Mouse (Mus musculus) cortical plate, adult 2 months (tissue): ENCODE data around the gene Mag.
"Not testable (repeated sequence)": the region's sequence is repeated elsewhere in the genome, so short reads cannot be mapped to it uniquely, and the experiment has no call there.

Experiments
- CTCF ChIP-seq: fragments of 200-500 bp; IDR thresholded peaks from 2 replicates; pipeline ENCODE4 v1.5.1; 2011; ENCODE audit warnings: mild to moderate bottlenecking, control low read depth, low read length; ENCODE audit not compliant: insufficient read depth; ENCODE audit errors: extremely low read depth
- POLR2A ChIP-seq: fragments of 200-500 bp; IDR thresholded peaks from 2 replicates; pipeline ENCODE4 v1.6.1; 2011; ENCODE audit warnings: mild to moderate bottlenecking, low read length, control low read depth; ENCODE audit not compliant: insufficient read depth; ENCODE audit errors: extremely low read depth

DNA sequence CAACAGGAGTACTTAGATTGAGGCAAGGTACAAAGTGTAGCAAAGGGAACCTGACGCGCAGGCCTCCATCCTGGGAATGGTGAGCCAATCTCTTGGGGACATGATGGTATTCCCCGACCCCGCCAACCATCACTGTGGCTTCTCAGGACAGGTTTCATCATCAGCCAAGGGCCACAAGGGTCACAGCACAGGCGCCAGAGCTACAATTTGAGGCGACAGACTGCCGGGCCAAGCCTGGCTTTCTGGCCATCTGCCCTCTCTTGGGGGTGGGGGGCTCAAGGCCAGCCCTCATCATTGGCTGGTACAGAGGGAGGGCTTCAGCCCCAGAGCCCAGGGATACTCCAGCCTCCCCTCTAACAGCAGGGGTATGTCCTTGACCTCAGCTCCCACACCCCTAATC lies 30.8 kb upstream of the Mag start:
- not testable (repeated sequence) for TF ChIP-seq POLR2A, CTCF
